Mouse (Mus musculus) midbrain, embryonic 13.5 days (tissue): ENCODE data around the gene Rassf8. TPM values are rescaled to one million over a fixed set of nuclear protein-coding genes. Genes with fewer than 3 reads are reported as not detected.

Experiments
- ATAC-seq: fragments of 200-750 bp; cut with Nextera tagmentation; 2 replicates; pipeline ENCODE4 v1.8.0; 2017; ENCODE audit warnings: mild to moderate bottlenecking, moderate TSS enrichment, moderate library complexity
- H3K27ac ChIP-seq: fragments of 300-500 bp; sonication (generic); 2 replicates; pipeline ENCODE4 v1.5.1; 2015; ENCODE audit warnings: inconsistent platforms, mild to moderate bottlenecking, moderate library complexity
- H3K27me3 ChIP-seq: fragments of 300-500 bp; sonication (generic); 2 replicates; pipeline ENCODE4 v1.6.1; 2015; ENCODE audit warnings: mild to moderate bottlenecking, inconsistent platforms
- H3K36me3 ChIP-seq: fragments of 300-500 bp; sonication (generic); 2 replicates; pipeline ENCODE4 v1.6.1; 2015; ENCODE audit warnings: mild to moderate bottlenecking, inconsistent platforms
- H3K4me1 ChIP-seq: fragments of 300-500 bp; sonication (generic); replicated peaks from 2 replicates; pipeline ENCODE4 v1.6.1; 2015; ENCODE audit warnings: inconsistent platforms
- H3K4me2 ChIP-seq: fragments of 300-500 bp; sonication (generic); replicated peaks from 2 replicates; pipeline ENCODE4 v1.6.1; 2015; ENCODE audit warnings: moderate library complexity, mild to moderate bottlenecking, inconsistent platforms
- H3K4me3 ChIP-seq: fragments of 300-500 bp; sonication (generic); replicated peaks from 2 replicates; pipeline ENCODE4 v1.5.1; 2015; ENCODE audit warnings: mild to moderate bottlenecking, inconsistent platforms
- H3K9ac ChIP-seq: fragments of 300-500 bp; sonication (generic); replicated peaks from 2 replicates; pipeline ENCODE4 v1.6.1; 2015; ENCODE audit warnings: mild to moderate bottlenecking, inconsistent platforms
- H3K9me3 ChIP-seq: fragments of 300-500 bp; sonication (generic); 2 replicates; pipeline ENCODE4 v1.6.1; 2016; ENCODE audit warnings: mild to moderate bottlenecking, inconsistent platforms
- WGBS: fragments of 180-500 bp; shearing (Covaris S2); methylation state at CpG from one replicate; pipeline ENCODE4 v1.1.7; 2015; 5-methylcytosine and 5-hydroxymethylcytosine counted together
- polyA plus RNA-seq: library from polyadenylated mRNA; unstranded; fragments of >200 nt; fragmentation: Nextera tagmentation; extraction: Ambion mirVana; gene quantifications from 2 replicates; pipeline ENCODE4 v1.2.1, GENCODE M21; 2015

Rassf8 gene
- polyA plus RNA-seq, 1 experiment from 2014 or later = 3.9 TPM

DNA sequence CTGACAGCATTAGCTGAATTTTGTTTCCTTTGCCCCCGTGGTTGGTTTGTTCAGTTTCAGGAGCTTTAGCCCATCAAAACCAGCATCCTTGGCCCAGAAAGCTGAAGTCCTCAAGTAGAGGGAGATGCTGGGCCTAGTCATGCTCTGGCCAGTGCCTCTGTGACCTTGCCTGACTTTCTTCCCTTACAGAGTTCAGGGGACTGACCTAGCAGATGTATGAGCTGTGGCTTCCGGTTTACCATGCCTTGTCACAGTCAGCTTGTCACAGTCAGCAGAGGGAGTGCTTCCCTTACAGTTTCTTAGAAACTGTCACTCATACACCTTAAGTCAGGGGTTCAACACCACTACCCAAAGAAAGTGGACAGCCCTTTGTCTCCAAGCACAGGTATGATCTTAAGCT is 113.8 kb downstream of the Rassf8 start:
- Histone ChIP-seq H3K27ac (no peak overlapping the region), H3K36me3 (no peaks in the 10 kb centered on the region), H3K4me2 (no peak overlapping the region), H3K4me3 (no peak overlapping the region), H3K27me3 (peaks cover 73% of the 10 kb centered on the region), H3K4me1 (peaks cover 42% of the 10 kb centered on the region), H3K9ac (no peak overlapping the region), H3K9me3 (no peaks in the 10 kb centered on the region)
- ATAC-seq = no peak
- 52% methylated on average over 2 of the region's 2 CpGs for WGBS

- Histone ChIP-seq H3K36me3 (no peaks in the 10 kb centered on the region), H3K4me2 (peak overlapping the region; percentile 99), H3K9ac (no peak overlapping the region), H3K4me3 (peak overlapping the region; percentile 64; the same call in 1 of the 2 replicates), H3K27me3 (peaks cover 79% of the 10 kb centered on the region), H3K9me3 (no peaks in the 10 kb centered on the region), H3K4me1 (peaks cover 42% of the 10 kb centered on the region), H3K27ac (no peak overlapping the region)
- no peak for ATAC-seq
- 67% methylated on average over 9 of the region's 9 CpGs for WGBS
Observed at GRCm38 (mm10) chr6:145861462-145862227, 115.1 kb downstream of the Rassf8 start.

- Histone ChIP-seq H3K27me3 (peaks cover 80% of the 10 kb centered on the region), H3K4me3 (peak overlapping the region; percentile 64), H3K36me3 (no peaks in the 10 kb centered on the region), H3K9me3 (no peaks in the 10 kb centered on the region), H3K4me1 (peaks cover 47% of the 10 kb centered on the region), H3K27ac (no peak overlapping the region), H3K4me2 (peak overlapping the region; percentile 99), H3K9ac (peak overlapping the region; percentile 77)
- 22% methylated on average over 4 of the region's 4 CpGs for WGBS
- ATAC-seq = no peak
Observed at GRCm38 (mm10) chr6:145862321-145862720, 115.8 kb downstream of the Rassf8 start.

DNA sequence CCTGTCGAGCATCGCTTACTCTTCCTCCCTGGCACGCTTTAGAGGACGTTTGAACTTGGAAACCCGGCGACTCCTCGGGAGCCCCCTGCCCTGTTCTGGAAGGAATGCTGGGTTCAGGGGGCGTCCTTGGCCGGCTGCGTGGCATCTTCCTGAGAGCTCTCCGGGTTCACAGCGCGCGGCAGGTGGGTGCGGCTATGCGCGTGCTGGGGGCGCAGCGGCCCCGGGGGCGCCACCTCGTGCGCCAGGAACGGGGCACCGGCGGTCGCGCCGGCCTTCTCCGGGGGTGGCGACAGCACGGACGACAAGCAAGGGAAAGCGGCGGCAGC is 116.2 kb downstream of the Rassf8 start:
- no peaks in the 10 kb centered on the region for H3K9me3 ChIP-seq
- peak overlapping the region; percentile 99 for H3K4me2 ChIP-seq
- peaks cover 80% of the 10 kb centered on the region for H3K27me3 ChIP-seq
- peaks cover 47% of the 10 kb centered on the region for H3K4me1 ChIP-seq
- H3K9ac ChIP-seq = peak overlapping the region; percentile 77
- no peaks in the 10 kb centered on the region for H3K36me3 ChIP-seq
- H3K4me3 ChIP-seq = peak overlapping the region; percentile 64
- under 1% methylated on average over 35 of the region's 35 CpGs for WGBS
- ATAC-seq = peak; percentile 7; the same call in 1 of the 2 replicates
- H3K27ac ChIP-seq = peak overlapping the region; percentile 35; the same call in 1 of the 2 replicates

DNA sequence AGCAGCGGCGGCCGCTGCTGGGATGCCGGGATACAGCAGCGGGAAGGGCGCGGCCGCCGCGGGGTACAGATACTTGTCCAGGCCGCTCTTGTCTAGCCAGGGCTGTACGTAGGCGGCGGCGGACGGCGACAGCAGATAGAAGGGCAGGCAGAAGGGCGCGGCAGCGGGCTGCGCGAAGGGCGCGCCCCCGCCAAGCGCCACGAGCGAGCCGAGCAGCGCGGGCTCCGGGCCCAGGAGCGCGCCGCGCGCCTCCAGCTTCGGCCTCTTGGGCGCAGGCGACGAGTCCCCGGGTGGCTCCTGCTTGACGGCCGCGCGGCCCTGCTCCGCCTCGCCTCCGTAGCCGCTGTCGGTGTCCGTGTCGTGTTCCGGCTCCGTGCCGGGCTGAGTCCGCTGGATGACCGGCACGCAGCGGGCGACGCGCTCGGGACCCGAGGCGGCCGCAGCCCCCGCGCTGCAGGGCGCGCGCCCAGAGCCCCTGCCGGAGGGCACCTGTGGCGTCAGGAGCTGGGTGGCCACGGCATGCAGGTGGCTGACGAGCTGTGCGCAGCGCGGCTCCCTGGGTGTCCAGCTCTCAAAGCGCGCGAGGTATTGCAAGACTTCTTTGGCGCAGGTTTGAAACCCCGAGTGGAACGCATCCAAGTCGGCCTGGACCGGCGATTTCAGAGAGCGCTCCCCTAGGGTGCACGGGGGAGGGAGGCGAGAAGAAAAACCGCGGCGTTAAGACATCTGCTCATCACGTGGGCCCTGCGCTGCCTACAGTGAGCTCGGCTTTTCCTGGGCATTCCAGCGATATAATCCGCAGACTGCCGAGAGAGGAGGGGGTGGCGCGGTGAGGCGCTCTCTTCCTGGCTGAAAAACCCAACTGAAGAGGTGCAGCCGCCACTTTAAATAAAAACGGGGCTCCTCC is 116.8 kb downstream of the Rassf8 start:
- H3K9me3 ChIP-seq = no peaks in the 10 kb centered on the region
- ATAC-seq = peak; percentile 66
- H3K4me2 ChIP-seq = peak overlapping the region; percentile 99
- peaks cover 80% of the 10 kb centered on the region for H3K27me3 ChIP-seq
- H3K4me1 ChIP-seq = peaks cover 47% of the 10 kb centered on the region
- under 1% methylated on average over 105 of the region's 105 CpGs for WGBS
- peak overlapping the region; percentile 58 for H3K27ac ChIP-seq
- peak overlapping the region; percentile 64 for H3K4me3 ChIP-seq
- peak overlapping the region; percentile 77 for H3K9ac ChIP-seq
- no peaks in the 10 kb centered on the region for H3K36me3 ChIP-seq

- Histone ChIP-seq H3K9me3 (no peaks in the 10 kb centered on the region), H3K27me3 (peaks cover 81% of the 10 kb centered on the region), H3K4me3 (peak overlapping the region; percentile 64), H3K4me2 (peak overlapping the region; percentile 99), H3K27ac (peak overlapping the region; percentile 58), H3K9ac (no peak overlapping the region), H3K36me3 (no peaks in the 10 kb centered on the region), H3K4me1 (peaks cover 47% of the 10 kb centered on the region)
- ATAC-seq = no peak
- 1% methylated on average over 8 of the region's 8 CpGs for WGBS
Observed at GRCm38 (mm10) chr6:145864171-145864570, 117.6 kb downstream of the Rassf8 start.

- Histone ChIP-seq H3K4me3 (peak within 1 kb of the TSS; percentile 64), H3K36me3 (no peaks in the 10 kb centered on the region), H3K27me3 (peaks cover 71% of the 10 kb centered on the region), H3K27ac (peak within 1 kb of the TSS; percentile 22), H3K9ac (peak within 1 kb of the TSS; percentile 66), H3K4me2 (peak within 1 kb of the TSS; percentile 99), H3K9me3 (no peaks in the 10 kb centered on the region), H3K4me1 (peaks cover 47% of the 10 kb centered on the region)
- WGBS = under 1% methylated on average over 49 of the region's 57 CpGs
- ATAC-seq = peak; percentile 38
Observed at GRCm38 (mm10) chr6:145865289-145865885, 118.8 kb downstream of the Rassf8 start, which contains the start of gene Bhlhe41. Gene Bhlhe41 (minus strand): TSS chr6:145865558.

GRCm38 (mm10) chr6:145865886-145866851 is 119.6 kb downstream of the Rassf8 start:
- no peaks in the 10 kb centered on the region for H3K36me3 ChIP-seq
- peaks cover 47% of the 10 kb centered on the region for H3K4me1 ChIP-seq
- H3K27ac ChIP-seq = peak overlapping the region; percentile 22
- peak; percentile 61 for ATAC-seq
- WGBS = under 1% methylated on average over 69 of the region's 69 CpGs
- H3K4me2 ChIP-seq = peak overlapping the region; percentile 99
- peak overlapping the region; percentile 66 for H3K9ac ChIP-seq
- H3K4me3 ChIP-seq = peak overlapping the region; percentile 64
- peaks cover 64% of the 10 kb centered on the region for H3K27me3 ChIP-seq
- H3K9me3 ChIP-seq = no peaks in the 10 kb centered on the region

DNA sequence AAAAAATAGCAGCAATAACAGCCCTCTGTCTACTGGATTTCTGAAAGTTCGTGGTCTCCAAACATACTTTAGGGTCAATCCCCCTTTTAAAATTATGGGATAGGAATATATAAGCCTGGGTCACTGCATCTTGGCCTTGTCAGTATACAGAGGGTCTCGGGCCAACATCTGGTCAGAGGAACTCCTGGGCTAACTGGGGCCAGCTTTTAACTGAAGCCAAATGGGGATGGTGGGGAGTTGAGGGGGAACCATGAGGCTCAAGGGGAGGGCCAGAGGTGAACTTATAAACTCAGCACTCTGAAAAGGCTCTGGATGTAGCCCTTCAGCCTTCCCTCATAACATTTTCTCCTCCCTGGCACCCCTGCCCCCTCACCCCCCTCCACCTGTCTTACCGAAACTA is 120.6 kb downstream of the Rassf8 start:
- peak overlapping the region; percentile 99 for H3K4me2 ChIP-seq
- 70% methylated on average over 3 of the region's 3 CpGs for WGBS
- H3K9ac ChIP-seq = no peak overlapping the region
- H3K9me3 ChIP-seq = no peaks in the 10 kb centered on the region
- peaks cover 46% of the 10 kb centered on the region for H3K4me1 ChIP-seq
- no peak overlapping the region for H3K27ac ChIP-seq
- H3K4me3 ChIP-seq = peak overlapping the region; percentile 64
- ATAC-seq = no peak
- no peaks in the 10 kb centered on the region for H3K36me3 ChIP-seq
- H3K27me3 ChIP-seq = peaks cover 56% of the 10 kb centered on the region
